Mouse (Mus musculus) cerebellum, postnatal 25 days (tissue): ENCODE measurements at regions not wholly inside any gene's neighbourhood (a gene's known extent, or its start where the extent isn't known, plus 50 kb on each side); places are given as distances from the start of the nearest gene placed in this dataset.

Source experiments
- DNase-seq, 2 experiments: peaks; one replicate each; pipeline ENCODE4 v3.0.0; 2021; ENCODE audit warnings: mixed read lengths in 2 of 2

DNA sequence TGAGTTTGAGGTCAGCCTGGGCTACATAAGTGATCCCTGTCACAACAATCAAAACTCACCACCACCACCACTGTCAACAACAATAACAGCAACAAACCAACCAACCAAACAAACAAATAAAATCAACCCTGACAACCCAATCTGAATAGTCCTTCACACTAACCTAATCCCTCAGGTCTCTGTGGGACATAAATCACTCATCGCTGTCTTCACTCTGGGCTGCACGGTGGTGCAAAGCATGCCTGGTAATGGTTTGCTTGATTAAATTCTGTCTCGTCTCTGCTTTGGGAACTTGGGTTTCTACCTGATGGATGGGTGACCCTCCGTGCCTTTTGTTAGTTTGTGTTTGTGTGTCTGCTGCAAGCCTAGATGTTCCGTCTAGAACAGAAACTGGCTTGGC lies 100.6 kb downstream of the Slc17a6 start:
- no peak for DNase-seq

DNA sequence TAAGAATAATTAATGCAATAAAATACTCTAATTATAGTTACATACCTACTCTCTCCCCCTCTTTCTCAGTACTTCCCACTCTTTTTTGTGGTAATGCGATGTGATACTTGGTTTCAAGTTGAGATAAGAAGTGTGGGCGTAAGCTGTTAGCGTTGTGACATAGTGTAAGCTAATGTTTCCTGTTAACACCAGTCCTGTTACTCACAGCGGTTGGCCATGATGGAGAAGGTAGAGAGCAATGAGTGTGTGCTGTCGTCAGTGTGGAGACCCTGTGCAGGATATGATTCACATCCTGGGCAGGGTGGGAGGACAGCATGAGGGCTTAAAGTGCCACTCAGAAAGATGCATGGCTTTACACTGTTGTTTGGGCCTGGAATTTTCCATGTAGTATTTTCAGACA lies 102.1 kb downstream of the Slc17a6 start:
- DNase-seq, result no peak

DNA sequence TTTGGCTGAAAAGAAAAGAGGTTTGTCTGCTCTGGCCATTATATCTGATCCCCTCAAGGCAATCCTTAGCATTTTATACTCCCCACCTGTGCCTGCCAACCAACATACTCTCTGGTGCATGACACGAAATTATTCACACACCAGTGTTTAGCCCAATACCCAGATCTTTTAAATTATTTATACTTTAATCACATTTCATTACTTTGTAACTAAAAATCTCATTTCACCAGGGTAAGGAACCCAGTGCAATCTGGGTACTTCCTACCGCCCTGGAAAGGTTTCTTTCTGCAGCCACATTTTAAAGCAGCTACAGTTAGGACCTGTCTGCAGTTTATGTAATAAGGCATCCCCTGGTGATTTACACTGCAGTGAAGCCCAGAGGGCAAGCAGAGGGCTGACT lies 114.5 kb downstream of the Slc17a6 start:
- DNase-seq, result no peak

DNA sequence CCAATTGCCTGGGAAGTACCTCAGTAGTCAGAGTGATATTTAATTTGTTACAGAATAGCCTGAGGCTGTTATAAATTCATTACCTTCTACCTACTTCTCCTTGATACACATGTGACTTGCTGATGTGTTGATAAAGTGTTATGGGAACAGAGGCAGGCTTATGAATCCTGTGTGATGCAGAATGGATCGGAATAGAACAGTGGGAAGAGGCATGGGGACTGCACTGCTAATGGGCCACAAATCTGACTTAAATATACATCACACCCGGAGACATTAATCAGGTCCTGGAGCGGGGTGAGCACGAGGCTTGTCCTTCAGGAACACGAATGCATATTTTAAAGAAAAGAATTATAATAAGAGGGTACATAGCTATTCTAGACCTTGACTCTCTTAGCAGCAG lies 117.8 kb downstream of the Slc17a6 start:
- DNase-seq, result no peak

DNA sequence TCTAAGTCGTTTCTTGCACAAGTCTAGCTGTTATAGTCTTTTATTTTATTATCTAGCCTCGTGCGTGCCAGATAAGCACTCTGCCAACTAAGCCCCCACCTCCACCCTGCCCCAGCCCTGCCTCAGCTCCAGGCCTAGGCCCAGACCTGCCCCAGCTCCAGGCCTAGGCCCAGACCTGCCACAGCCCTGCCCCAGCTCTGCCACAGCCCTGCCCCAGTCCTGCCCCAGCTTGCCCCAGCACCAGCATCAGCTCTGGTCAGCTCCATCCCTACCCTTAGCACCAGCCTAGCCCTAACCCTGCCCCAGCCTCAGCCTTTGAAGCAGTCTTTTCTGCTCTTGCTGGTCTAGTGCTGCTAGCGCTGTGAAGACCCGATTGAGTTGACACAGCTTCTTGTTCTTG lies 119.1 kb downstream of the Slc17a6 start:
- DNase-seq, result no peak

DNA sequence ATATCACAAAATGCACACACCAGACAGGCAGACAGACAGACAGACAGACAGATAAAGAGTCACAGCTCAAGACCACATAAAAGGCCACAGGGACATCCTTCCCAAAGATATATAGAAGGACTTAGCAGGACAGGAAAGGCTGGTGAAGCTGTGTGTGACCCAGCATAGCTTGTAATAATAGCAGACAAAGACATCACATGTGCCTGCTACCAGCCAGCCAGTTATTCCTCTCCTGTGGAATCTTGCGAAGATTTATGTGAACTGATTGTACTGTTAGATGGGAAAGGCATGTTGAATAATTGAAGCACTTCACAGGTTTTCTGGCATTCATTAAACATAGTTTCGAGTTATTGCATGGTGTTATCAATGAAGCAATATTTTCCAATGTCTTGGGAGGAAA lies 119.1 kb upstream of the Gas2 start:
- DNase-seq, result no peak

DNA sequence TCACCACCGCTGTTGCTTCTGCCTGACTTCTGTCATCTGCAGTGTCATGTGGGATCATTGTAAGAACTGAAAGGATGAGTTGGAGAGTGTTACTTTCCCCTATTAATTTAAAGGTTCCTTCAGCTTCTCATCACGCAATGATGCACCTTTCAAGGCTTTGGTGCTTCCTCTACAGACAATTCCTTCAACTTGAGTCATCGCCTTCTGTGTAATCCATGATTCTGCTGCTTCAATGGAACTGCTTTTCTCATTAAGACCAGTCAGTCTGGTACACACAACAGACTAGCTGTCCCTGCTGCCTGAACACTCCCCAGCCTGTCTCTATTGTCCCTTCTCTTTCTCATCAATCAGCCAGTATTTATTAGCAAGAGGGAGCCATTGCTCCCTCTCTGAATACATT lies 116.2 kb upstream of the Gas2 start:
- no peak for DNase-seq

DNA sequence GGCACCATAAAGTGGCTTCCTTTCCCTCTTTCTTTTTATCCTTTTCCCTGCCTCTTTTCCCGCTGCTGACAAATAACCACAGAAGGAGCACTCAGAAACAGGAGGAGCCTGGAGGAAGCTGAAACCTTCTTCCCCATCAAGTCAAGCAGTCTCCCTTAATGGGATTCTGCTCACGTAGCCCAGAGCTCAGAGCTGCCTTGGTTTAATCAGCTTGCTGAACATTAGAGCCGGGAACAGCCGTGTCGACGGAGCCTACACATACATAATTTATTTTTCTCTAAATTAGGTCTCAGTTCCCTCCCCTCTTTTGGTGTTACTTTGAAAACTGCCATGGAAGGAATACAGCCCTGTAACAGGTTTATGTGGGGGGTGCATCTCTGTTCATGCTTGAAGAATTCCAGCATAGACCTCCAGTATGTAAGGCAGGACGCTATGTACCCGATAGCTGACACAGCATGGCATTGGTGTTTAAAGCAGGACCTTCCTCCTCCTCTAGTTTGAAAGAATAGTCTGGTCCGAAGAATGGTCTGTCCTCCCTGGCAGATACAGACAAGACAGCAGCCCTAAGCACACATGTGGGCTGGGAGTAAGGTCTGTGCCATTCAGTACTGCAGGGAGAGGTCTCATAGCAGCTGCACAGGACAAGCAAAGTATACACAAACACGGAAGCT lies 113.0 kb upstream of the Gas2 start:
- DNase-seq, result no peak

DNA sequence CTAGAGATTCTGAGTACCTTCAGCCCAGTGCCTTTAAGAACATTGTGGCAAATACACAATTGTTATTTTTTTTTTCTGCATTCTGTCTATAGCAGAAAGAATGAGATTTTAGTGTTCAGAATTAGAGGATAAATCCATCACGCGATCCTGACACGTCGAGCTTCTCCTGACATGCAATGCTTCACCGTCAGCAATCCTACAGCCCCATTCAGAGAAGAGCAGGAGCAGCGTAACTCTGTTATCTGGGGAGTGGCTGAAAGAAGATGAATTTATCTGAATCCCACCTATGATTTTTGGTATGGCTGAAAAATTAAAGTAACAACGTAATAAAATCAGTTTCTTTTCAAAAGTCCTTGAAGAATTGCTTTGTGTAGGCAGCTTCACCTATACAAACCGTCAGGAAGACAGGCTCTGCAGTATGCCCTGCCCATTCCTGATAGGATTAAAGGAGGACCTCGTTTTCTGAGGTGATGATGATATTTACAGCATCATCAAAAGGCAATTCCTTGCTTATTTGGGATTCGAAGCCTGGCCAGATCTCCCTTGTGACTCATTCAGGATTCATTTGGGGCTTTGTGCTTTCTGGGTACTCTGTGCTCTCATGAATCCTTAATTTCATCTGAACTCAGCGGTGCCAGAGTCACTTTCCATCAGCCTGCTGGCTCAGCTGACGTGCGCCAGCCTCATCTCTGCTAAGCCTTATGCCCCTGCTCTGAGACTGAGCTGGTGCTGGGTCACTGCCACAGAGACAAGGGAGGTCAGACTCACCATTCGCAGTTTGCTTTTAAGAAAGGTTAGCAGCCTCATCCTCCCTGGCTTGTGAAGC lies 112.3 kb upstream of the Gas2 start:
- DNase-seq, result peak; percentile 18 to 23

DNA sequence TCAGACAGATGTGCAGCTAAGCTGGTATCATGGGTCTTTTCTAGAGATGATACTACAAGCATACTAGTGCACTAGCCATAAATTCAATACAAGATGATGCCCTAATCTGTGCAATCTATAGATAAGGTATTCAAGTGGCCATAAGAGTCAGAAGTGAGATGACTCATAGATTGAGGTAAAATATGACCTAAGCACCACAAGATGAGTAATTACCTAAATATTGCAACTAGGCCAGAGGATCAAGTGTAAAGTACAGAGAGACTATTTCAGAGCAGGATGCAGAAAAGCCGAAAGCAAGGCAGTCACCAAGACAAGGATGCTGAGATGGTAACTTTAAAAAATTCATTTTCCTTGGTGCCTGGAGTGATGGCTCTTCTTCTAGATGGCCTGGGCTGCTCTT lies 111.5 kb upstream of the Gas2 start:
- DNase-seq, result no peak

DNA sequence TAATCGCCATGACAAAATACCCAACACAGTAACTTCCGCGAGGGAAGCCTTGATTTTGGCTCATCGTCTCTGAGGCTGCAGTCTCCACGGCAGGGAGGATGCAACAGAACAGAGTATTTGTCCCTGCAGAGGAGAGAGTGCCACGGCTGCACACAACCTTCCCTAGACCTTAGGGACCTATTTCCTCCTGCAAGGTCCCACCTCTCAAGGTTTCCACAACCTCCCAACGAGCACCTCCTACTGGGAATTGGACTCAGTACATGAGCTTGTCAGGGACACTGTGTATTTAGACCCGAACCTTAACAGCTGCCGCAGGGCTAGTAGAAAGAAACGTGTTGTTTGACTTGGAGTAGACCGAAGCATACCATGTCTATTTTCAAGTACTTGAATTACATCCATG lies 108.8 kb upstream of the Gas2 start:
- DNase-seq, result no peak

DNA sequence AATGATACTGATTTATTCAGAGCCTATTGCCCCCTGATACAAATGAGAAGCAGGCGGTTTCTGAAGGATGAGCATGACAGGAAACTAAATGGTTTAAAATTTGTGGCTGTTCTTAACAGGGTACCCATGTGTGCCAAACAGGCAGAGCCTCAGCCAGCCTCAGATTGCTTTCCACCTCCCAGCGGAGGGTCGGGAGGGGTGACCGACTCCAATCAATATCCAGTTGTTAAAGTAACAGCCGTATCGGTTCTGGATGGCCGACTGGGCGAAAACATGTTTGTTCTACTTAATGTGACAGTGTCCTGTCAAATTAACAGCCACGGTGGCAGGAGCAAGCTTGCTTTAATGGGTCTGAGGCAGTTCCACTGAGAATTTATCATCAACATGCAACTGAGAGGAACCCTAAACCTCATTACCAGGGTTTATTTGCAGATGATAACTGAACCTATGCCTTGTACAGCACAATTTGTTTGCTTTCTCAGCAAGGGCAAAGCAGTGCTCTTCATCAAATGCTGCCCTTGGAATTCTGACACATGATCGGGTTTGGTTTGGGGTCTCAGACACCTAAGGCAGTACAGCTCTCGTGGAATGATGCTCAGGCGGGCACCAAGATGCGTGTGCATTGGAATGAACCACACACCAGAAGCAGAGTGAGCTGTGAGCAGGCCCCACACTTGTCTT lies 107.5 kb upstream of the Gas2 start:
- no peak for DNase-seq

DNA sequence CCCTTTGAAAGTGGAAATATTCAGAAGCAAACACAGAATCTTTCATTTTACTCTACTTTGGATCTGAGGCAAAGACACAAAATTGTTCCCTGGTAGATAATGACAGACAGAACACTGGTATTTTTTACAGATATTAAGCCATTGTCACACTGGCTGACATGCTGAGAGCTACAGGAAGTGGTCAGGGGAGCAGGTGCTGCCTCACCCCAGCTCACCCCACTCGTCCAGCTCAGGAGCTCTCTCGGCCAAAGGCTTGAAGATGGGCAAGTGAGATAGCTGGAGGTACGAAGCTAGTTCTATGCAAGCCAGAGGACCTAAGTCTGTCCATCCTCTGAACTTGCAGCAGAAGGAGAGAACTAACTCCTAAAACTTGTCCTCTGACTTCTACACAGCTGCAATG lies 105.6 kb upstream of the Gas2 start:
- DNase-seq, result no peak

DNA sequence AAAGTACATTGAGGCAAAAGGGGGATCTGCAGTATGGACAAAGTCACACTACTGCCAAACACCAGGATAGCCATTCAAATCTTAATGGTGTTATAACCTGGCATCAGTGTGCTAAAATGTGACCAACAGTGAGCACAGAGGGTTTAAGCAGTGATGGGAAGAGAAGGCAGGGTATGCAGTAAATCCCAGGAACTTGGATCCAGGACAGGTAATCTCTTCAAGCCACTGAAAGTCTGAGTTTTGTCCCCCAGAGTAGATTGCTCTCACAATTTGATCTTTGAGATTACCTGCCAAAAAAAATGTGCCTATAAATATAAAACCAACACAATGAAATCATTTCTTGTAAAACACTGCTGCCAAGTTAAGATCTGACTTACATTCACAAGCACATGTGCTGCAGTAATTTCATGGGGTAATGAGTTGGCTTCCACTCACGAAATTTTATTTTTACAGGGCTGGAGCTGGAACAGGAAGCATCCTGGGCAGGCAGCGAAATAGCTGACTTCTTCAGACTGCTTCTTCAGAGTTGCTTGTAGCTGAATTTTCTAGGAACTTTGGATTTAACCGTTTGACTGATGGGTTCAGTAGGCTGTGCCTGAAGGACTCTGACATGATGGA lies 102.2 kb upstream of the Gas2 start:
- no peak for DNase-seq

DNA sequence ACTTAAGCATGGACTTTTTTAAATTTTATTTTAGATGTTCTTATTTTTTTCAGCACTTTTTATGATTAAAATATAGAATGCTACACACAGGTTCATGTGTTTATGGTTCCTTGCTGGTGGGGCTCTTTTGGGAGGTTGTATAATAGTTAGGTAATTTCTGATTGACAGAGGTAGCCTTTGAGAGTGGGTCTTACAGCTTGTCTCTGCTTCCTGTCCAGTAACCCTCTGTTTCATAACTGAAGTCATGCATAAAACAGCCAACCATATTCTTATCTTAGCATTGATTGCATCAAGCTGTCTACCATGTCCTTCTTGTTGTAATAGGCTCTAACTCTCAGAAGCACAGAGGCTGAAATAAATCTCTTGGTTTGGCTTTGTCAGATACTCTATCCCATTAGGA lies 94.7 kb upstream of the Gas2 start:
- no peak for DNase-seq

DNA sequence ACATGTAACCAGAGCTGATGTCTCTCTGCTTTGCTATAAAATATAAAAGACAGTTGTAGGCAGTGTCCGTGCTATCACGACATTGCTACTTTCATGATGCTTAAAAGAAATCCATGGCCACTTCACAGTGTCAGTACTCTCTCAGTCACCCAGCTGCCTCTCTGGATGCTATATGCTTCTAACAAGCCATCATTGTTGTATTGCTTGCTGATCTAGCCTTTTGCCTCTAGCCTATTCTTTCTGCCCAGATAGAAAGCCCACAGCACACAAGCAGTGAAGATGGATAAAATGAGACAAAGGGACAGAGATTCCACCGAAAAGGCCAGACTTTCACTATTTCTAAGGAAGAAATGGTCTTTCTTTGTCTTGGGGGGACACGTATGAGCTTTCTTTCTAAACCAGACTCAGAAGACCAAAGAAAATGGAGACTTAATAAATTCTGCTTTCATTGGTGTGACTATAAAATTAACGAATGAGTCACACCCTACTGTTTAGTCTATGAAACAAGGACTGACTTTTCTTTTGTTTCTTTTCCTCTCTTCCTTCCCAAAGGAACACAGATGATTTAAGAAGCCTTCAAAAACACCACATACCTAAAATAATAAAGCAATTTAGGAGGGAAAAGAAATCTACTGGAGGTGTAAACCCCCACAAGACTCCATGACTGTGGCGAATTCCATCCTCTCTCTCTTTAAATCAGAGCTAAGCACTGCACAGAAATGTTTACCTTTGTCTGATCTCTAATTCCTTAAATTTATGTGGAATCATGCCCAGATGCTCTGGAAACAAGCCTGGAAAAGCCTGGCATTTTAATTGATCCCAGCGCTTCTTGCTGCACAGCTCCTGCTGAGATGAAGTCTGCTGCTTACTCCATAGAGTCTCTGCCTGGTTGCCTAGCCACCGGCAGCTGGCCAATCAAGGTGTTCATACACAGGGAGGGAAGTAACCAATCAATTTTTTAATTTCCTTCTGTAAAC lies 89.6 kb upstream of the Gas2 start:
- DNase-seq, result peak; percentile 40 to 65

DNA sequence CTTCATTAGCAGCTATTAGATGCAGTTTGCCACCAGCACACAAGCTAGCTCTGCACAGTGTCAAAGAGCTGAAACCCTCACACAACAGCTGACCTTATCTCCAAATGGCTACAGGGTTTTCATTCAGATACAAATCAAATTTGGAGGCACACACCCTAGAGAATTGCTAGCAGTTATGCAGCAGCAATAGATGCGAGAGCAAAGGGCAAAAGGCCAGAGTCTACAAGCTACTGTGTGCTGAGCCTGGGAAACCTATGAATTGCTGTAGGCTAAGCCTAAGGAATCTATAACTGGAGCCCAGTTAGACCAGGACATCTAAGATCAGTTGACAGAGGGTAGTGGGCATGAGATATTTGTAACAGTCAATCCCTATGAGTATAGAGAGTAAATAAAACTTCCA lies 85.8 kb upstream of the Gas2 start:
- DNase-seq, result no peak

DNA sequence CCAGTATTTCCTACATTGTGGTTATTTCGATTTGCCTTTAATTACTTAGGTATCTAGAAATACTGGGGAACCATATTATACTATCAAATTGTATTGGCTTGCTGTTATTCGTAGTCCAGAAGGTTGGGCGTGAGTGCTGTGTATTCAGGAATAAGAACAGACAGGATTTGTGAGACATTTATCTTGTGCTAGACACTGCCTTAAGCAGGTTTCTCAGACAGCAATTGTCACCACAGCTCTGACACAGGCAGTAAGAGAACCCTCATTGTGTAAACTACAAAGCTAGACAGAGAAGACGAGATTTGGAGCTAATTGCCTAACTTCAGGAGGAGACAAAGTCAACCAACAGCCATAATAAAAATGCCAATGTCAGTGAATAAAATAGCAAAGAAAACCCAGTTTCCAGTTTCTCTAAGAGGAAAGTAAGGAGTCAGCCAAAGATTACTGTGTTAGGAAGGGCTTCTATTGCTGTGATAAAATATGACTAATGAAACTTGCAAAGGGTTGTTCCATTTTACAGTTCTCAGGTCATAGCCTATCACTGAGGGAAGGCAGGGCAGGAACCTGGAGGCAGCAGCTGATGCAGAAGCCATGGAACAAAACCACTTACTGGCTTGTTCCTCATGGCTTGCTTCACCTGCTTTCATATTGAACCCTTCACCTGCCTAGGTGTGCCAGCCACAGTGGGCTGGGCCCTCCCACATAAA lies 78.6 kb upstream of the Gas2 start:
- DNase-seq, result no peak

DNA sequence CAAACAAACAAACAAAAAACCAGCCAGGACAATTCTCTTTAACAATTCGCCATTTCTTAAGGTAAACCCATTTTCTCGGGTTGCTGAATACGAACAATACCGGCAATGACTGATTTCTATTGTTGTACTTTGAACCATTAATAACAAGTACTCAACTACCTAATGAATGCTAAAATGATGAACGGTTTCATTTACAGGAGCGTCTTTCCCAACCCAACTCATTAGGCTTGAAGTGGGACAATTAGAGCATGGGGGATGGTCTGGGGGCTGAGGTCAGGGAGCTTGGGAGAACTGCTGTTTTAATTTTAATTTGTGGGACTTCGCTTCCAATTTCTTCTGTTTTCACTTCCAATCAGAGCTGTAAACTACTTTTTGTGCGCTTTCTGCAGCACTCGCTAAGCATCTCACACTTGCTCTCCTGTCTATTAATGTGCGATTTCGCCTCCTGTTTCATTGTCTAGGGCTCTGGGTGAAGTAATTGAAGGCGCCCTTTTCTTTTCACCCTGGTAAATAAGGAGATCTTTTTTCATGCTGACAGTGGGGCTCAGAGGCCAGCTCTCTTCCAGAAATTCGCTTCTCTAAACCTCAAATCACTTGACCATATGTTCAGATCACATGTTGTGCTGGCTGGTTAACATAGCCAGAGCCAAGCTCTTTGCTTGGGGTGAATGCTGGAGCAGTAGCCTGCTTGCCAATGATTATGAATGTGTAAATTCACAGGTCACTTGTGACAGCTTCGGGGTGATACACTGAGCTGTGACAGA lies 77.7 kb upstream of the Gas2 start:
- peak; percentile 48 to 64 for DNase-seq

DNA sequence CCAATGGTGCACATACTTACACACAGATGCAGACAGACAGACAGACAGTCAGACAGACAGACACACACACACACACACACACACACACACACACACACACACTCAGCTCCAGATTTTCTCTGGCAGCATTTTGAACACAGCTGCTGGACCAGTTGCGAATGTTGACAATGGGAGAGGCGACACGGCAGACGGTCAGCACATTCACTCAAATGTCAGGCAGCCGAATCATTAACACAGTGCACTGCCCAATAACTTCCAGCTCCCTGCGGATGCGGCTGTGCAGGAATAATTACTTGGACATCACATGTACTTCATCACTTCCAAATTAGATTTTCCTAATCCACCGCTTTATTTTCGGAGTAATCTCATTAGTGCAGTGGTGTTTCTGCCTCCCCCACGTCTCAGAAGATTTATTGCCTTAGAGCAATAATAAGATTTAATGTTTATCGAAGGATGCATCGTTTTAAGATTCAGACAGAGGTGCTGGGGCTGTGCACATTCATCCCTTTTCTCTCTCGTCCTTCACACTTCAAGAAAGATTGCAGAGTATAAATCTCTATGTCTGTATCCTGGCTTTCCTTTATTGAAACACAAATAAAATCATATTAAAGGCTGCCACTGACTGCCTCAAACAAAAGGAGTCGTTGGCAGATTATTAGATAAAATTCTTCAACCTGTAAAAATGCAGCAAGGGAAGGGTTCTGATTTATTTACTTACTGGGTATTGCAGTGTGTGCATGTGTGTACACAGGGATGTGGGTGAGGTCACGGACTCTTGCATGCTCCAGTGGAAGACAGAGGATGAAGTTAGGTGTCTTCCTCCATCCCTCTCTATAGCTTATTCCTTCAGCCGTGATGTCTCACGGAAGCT lies 70.9 kb upstream of the Gas2 start:
- DNase-seq, result peak in 1 of 2 experiments; percentile 7
